Mouse (Mus musculus) bone marrow macrophage, adult 2 months (primary cell): ENCODE measurements at regions not wholly inside any gene's neighbourhood (a gene's known extent, or its start where the extent isn't known, plus 50 kb on each side); places are given as distances from the start of the nearest gene placed in this dataset.

ENCODE experiments used
- CTCF ChIP-seq: IDR thresholded peaks from 2 replicates; pipeline ENCODE4 v1.5.1; 2012; ENCODE audit warnings: low read depth, mild to moderate bottlenecking, low read length, moderate library complexity
- POLR2A ChIP-seq: IDR thresholded peaks from 2 replicates; pipeline ENCODE4 v1.6.1; 2012; ENCODE audit warnings: mild to moderate bottlenecking, low read depth, low read length, borderline replicate concordance

- TF ChIP-seq POLR2A (no peak), CTCF (no peak)
Measured at GRCm38 (mm10) chr8:109075006-109075405, 418.8 kb upstream of the Pmfbp1 start.
